Mouse (Mus musculus) forebrain, embryonic 13.5 days (tissue): ENCODE measurements around the gene Ccdc169. TPM values are rescaled to one million over a fixed set of nuclear protein-coding genes. Genes with fewer than 3 reads are reported as not detected.

Experiments
- ATAC-seq: fragments of 200-750 bp; cut with Nextera tagmentation; 2 replicates; pipeline ENCODE4 v1.8.0; 2017
- H3K27ac ChIP-seq: fragments of 300-500 bp; sonication (generic); 2 replicates; pipeline ENCODE4 v1.5.1; 2015; ENCODE audit warnings: inconsistent platforms, mild to moderate bottlenecking, moderate library complexity
- H3K27me3 ChIP-seq: fragments of 300-500 bp; sonication (generic); 2 replicates; pipeline ENCODE4 v1.6.1; 2015; ENCODE audit warnings: mild to moderate bottlenecking, inconsistent platforms
- H3K36me3 ChIP-seq: fragments of 300-500 bp; sonication (generic); 2 replicates; pipeline ENCODE4 v1.6.1; 2015; ENCODE audit warnings: mild to moderate bottlenecking, inconsistent platforms; ENCODE audit not compliant: poor library complexity, severe bottlenecking
- H3K4me1 ChIP-seq: fragments of 300-500 bp; sonication (generic); 2 replicates; pipeline ENCODE4 v1.6.1; 2015; ENCODE audit warnings: inconsistent platforms
- H3K4me2 ChIP-seq: fragments of 300-500 bp; sonication (generic); 2 replicates; pipeline ENCODE4 v1.6.1; 2015; ENCODE audit warnings: inconsistent platforms, mild to moderate bottlenecking, moderate library complexity
- H3K4me3 ChIP-seq: fragments of 300-500 bp; sonication (generic); 2 replicates; pipeline ENCODE4 v1.5.1; 2015; ENCODE audit warnings: mild to moderate bottlenecking, inconsistent platforms
- H3K9ac ChIP-seq: fragments of 300-500 bp; sonication (generic); 2 replicates; pipeline ENCODE4 v1.6.1; 2015; ENCODE audit warnings: mild to moderate bottlenecking, inconsistent platforms
- H3K9me3 ChIP-seq: fragments of 300-500 bp; sonication (generic); replicated peaks from 2 replicates; pipeline ENCODE4 v1.6.1; 2016; ENCODE audit warnings: inconsistent platforms
- WGBS: fragments of 180-500 bp; shearing (Covaris S2); methylation state at CpG from one replicate; pipeline ENCODE4 v1.1.7; 2015; 5-methylcytosine and 5-hydroxymethylcytosine counted together
- polyA plus RNA-seq: library from polyadenylated mRNA; unstranded; fragments of >200 nt; fragmentation: Nextera tagmentation; extraction: Ambion mirVana; gene quantifications from 2 replicates; pipeline ENCODE4 v1.2.1, GENCODE M21; 2015

Gene Ccdc169
- polyA plus RNA-seq, 1 experiment from 2014 or later, result 0.26 TPM

- Histone ChIP-seq H3K9me3 (no peaks in the 10 kb centered on the region; the same call in 1 of the 2 replicates), H3K4me3 (no peak overlapping the region), H3K27ac (no peak overlapping the region), H3K4me1 (no peaks in the 10 kb centered on the region), H3K9ac (no peak overlapping the region), H3K27me3 (no peaks in the 10 kb centered on the region), H3K4me2 (no peak overlapping the region), H3K36me3 (no peaks in the 10 kb centered on the region)
- WGBS, result 83% methylated on average over 14 of the region's 14 CpGs
- ATAC-seq, result no peak
Measured at GRCm38 (mm10) chr3:55105372-55106023, 31.6 kb upstream of the Ccdc169 start.

GRCm38 (mm10) chr3:55106051-55106450 is 31.1 kb upstream of the Ccdc169 start:
- no peak overlapping the region for H3K4me2 ChIP-seq
- H3K9ac ChIP-seq, result no peak overlapping the region
- H3K27me3 ChIP-seq, result no peaks in the 10 kb centered on the region
- no peaks in the 10 kb centered on the region for H3K4me1 ChIP-seq
- H3K9me3 ChIP-seq, result no peaks in the 10 kb centered on the region; the same call in 1 of the 2 replicates
- no peaks in the 10 kb centered on the region for H3K36me3 ChIP-seq
- no peak overlapping the region for H3K27ac ChIP-seq
- no peak for ATAC-seq
- H3K4me3 ChIP-seq, result no peak overlapping the region
- 88% methylated on average over 17 of the region's 17 CpGs for WGBS

GRCm38 (mm10) chr3:55109097-55109496 is 28.0 kb upstream of the Ccdc169 start:
- Histone ChIP-seq H3K9ac (no peak overlapping the region), H3K36me3 (no peaks in the 10 kb centered on the region), H3K4me2 (no peak overlapping the region), H3K4me1 (peaks cover 17% of the 10 kb centered on the region), H3K27me3 (no peaks in the 10 kb centered on the region), H3K27ac (no peak overlapping the region), H3K9me3 (no peaks in the 10 kb centered on the region), H3K4me3 (no peak overlapping the region)
- WGBS, result 86% methylated on average over 4 of the region's 4 CpGs
- no peak for ATAC-seq

GRCm38 (mm10) chr3:55111935-55112709 is 25.0 kb upstream of the Ccdc169 start, which contains the start of gene Spg20:
Spg20 (plus strand) TSS chr3:55112108.
- under 1% methylated on average over 58 of the region's 58 CpGs for WGBS
- peaks cover 25% of the 10 kb centered on the region for H3K4me1 ChIP-seq
- ATAC-seq, result peak; percentile 96

GRCm38 (mm10) chr3:55112710-55113415 is 24.3 kb upstream of the Ccdc169 start:
- WGBS, result 46% methylated on average over 16 of the region's 16 CpGs
- Histone ChIP-seq H3K9me3 (no peaks in the 10 kb centered on the region), H3K27ac (peak overlapping the region; percentile 82; the same call in 1 of the 2 replicates), H3K4me2 (peak overlapping the region; percentile 70), H3K36me3 (peaks cover 15% of the 10 kb centered on the region), H3K4me1 (peaks cover 25% of the 10 kb centered on the region), H3K27me3 (no peaks in the 10 kb centered on the region), H3K9ac (peak overlapping the region; percentile 94), H3K4me3 (peak overlapping the region; percentile 86)
- ATAC-seq, result peak; percentile 57; the same call in 1 of the 2 replicates

More at GRCm38 (mm10) chr3:55111935-55112709, 25.0 kb upstream of the Ccdc169 start, which contains the start of gene Spg20:
- Histone ChIP-seq H3K27ac (peak within 1 kb of the TSS; percentile 82), H3K9ac (peak within 1 kb of the TSS; percentile 94), H3K9me3 (no peaks in the 10 kb centered on the region), H3K4me2 (peak within 1 kb of the TSS; percentile 70), H3K27me3 (no peaks in the 10 kb centered on the region), H3K4me3 (peak within 1 kb of the TSS; percentile 86), H3K36me3 (peaks cover 8% of the 10 kb centered on the region)

- Histone ChIP-seq H3K4me3 (no peak overlapping the region), H3K4me2 (no peak overlapping the region), H3K36me3 (peaks cover 32% of the 10 kb centered on the region), H3K9ac (no peak overlapping the region), H3K4me1 (peaks cover 25% of the 10 kb centered on the region), H3K9me3 (no peaks in the 10 kb centered on the region), H3K27ac (no peak overlapping the region), H3K27me3 (no peaks in the 10 kb centered on the region)
- 81% methylated on average over 7 of the region's 7 CpGs for WGBS
- no peak for ATAC-seq
Measured at GRCm38 (mm10) chr3:55114313-55115065, 22.6 kb upstream of the Ccdc169 start.

- no peak for ATAC-seq
- no peak overlapping the region for H3K27ac ChIP-seq
Measured at GRCm38 (mm10) chr3:55115071-55115470, 22.1 kb upstream of the Ccdc169 start.

GRCm38 (mm10) chr3:55115989-55116388 is 21.1 kb upstream of the Ccdc169 start:
- ATAC-seq, result no peak
- Histone ChIP-seq H3K36me3 (peaks cover 43% of the 10 kb centered on the region), H3K27me3 (no peaks in the 10 kb centered on the region), H3K4me1 (peaks cover 25% of the 10 kb centered on the region), H3K27ac (no peak overlapping the region), H3K4me2 (no peak overlapping the region), H3K9ac (no peak overlapping the region), H3K4me3 (no peak overlapping the region), H3K9me3 (no peaks in the 10 kb centered on the region)
- WGBS, result 93% methylated on average over 8 of the region's 8 CpGs

More at GRCm38 (mm10) chr3:55115071-55115470, 22.1 kb upstream of the Ccdc169 start:
- peaks cover 35% of the 10 kb centered on the region for H3K36me3 ChIP-seq
- no peaks in the 10 kb centered on the region for H3K9me3 ChIP-seq
- no peak overlapping the region for H3K9ac ChIP-seq
- WGBS, result 62% methylated on average over 1 of the region's 1 CpGs
- H3K4me1 ChIP-seq, result peaks cover 25% of the 10 kb centered on the region
- no peak overlapping the region for H3K4me2 ChIP-seq
- no peak overlapping the region for H3K4me3 ChIP-seq
- no peaks in the 10 kb centered on the region for H3K27me3 ChIP-seq

- H3K36me3 ChIP-seq, result peaks cover 71% of the 10 kb centered on the region
- no peak overlapping the region for H3K4me2 ChIP-seq
- H3K4me3 ChIP-seq, result no peak overlapping the region
- H3K27ac ChIP-seq, result no peak overlapping the region
- no peaks in the 10 kb centered on the region for H3K9me3 ChIP-seq
- H3K4me1 ChIP-seq, result peaks cover 5% of the 10 kb centered on the region
- no peak overlapping the region for H3K9ac ChIP-seq
- ATAC-seq, result no peak
- 91% methylated on average over 6 of the region's 6 CpGs for WGBS
- no peaks in the 10 kb centered on the region for H3K27me3 ChIP-seq
Measured at GRCm38 (mm10) chr3:55119275-55119898, 17.8 kb upstream of the Ccdc169 start.

- H3K4me2 ChIP-seq, result no peak overlapping the region
- H3K27me3 ChIP-seq, result no peaks in the 10 kb centered on the region
- H3K4me1 ChIP-seq, result no peaks in the 10 kb centered on the region
- H3K9ac ChIP-seq, result no peak overlapping the region
- H3K9me3 ChIP-seq, result no peaks in the 10 kb centered on the region
- peaks cover 89% of the 10 kb centered on the region for H3K36me3 ChIP-seq
- 87% methylated on average over 3 of the region's 3 CpGs for WGBS
- no peak overlapping the region for H3K27ac ChIP-seq
- ATAC-seq, result no peak
- no peak overlapping the region for H3K4me3 ChIP-seq
Measured at GRCm38 (mm10) chr3:55122336-55122870, 14.7 kb upstream of the Ccdc169 start.

- peaks cover 89% of the 10 kb centered on the region for H3K36me3 ChIP-seq
- no peaks in the 10 kb centered on the region for H3K27me3 ChIP-seq
- 92% methylated on average over 4 of the region's 4 CpGs for WGBS
- no peak for ATAC-seq
- H3K27ac ChIP-seq, result no peak overlapping the region; the same call in 1 of the 2 replicates
- H3K4me1 ChIP-seq, result no peaks in the 10 kb centered on the region
- no peaks in the 10 kb centered on the region for H3K9me3 ChIP-seq
- no peak overlapping the region for H3K9ac ChIP-seq
- no peak overlapping the region for H3K4me3 ChIP-seq
- no peak overlapping the region for H3K4me2 ChIP-seq
Measured at GRCm38 (mm10) chr3:55123064-55123463, 14.1 kb upstream of the Ccdc169 start.
